In the genomic region with DNA sequence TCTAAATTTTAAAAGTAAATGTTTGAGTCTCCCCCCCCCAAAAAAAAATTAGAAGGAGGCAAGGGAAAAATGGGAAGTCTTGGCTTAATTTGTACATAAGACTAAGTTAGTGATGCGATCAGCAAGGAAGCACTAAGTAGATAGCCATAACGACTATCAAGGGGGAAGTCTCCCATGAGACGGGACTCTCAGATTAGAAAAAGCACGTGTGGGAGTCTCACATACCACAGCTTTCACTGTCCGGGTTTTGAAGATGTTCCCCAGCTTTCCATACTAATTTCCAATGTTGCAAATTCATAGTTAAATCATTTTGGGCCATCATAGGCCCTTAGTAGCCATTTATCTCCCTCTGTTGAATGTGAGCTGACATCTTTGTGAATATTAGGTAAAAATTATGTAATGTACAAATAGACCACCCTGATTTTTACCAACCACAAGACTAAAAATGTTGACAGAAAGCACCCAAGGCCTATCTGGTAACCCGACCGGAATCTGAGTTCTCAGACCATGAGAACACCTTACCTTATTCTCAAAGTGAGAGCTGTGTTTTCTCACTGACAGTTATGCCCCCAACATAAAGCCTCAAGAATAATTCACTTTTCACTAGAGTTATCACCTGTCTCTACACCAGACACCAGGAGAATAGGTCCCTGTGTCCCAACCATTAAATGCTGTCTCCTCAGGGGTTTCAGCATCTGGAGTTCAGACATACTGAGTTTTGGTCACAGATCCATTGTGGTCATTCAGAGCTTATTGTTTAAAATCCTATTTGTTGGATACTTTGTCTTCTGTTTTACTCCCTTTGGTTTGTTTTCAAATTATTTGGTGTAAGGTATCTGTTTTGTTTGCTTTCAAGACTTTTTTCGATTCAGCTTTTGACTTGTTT, we compare ENCODE assay signal across 21 mouse cellular contexts. TPM values are rescaled to one million over a fixed set of nuclear protein-coding genes. Genes with fewer than 3 reads are reported as not detected.
DNase-seq lines count a peak whose midpoint lies in the region; ATAC-seq and TF ChIP-seq lines count a peak whose summit lies in the region.
"Had no signal": no experiment of that assay in that cellular context is flagged by ENCODE, and none has a peak within 500 bp of the region (broad histone marks: within the 10 kb centered on the region; RNA-seq: fewer than 3 reads in every experiment).

No protein-coding gene starts in this region.

- no peak for TF ChIP-seq RAD21 in MEL (IDR thresholded peaks at IDR 0.05; ENCODE audit: low read depth, low read length)

- H3K9ac ChIP-seq in MEL (ENCODE audit: control insufficient read depth, low read depth, low read length, poor library complexity, severe bottlenecking), result no peak overlapping the region
- H3K9ac ChIP-seq in forebrain, embryonic 13.5 days, result no peak overlapping the region
- H3K9ac ChIP-seq: embryonic facial prominence, embryonic 12.5 days had no signal

- H3K4me1 ChIP-seq in MEL (ENCODE audit: control insufficient read depth in 1 of 2, insufficient read depth in 2 of 2, low read length in 2 of 2), result peaks cover 0 to 3% of the 10 kb centered on the region in 2 experiments; a peak in 2 of 4 replicates
- no peaks in the 10 kb centered on the region for H3K4me1 ChIP-seq in forebrain, embryonic 13.5 days
- H3K4me1 ChIP-seq: embryonic facial prominence, embryonic 10.5 days; embryonic facial prominence, embryonic 12.5 days had no signal

- H3K4me2 ChIP-seq in forebrain, embryonic 13.5 days, result no peak overlapping the region
- H3K4me2 ChIP-seq: embryonic facial prominence, embryonic 12.5 days had no signal

- H3K27ac ChIP-seq in MEL (ENCODE audit: control insufficient read depth, low read depth, low read length) (no peak overlapping the region), macrophage (peak overlapping the region; percentile 72)
- H3K27ac ChIP-seq in forebrain, embryonic 13.5 days, result no peak overlapping the region
- H3K27ac ChIP-seq: embryonic facial prominence, embryonic 10.5 days; embryonic facial prominence, embryonic 12.5 days had no signal

- H3K79me2 ChIP-seq in MEL (ENCODE audit: control insufficient read depth, insufficient read depth, low read length, poor library complexity), result no peaks in the 10 kb centered on the region
- H3K79me2 ChIP-seq in macrophage (ENCODE audit: inconsistent target), result no peaks in the 10 kb centered on the region

- no peak for TF ChIP-seq CTCF in MEL (IDR thresholded peaks at IDR 0.05 in 2 of 3, conservative IDR thresholded peaks at IDR 0.05 in 1 of 3; ENCODE audit: control insufficient read depth in 1 of 3, insufficient read depth in 1 of 3, low read depth in 2 of 3, low read length in 3 of 3, poor library complexity in 1 of 3, severe bottlenecking in 1 of 3)

- peak; percentile 6 to 24 for DNase-seq in B cell, adult 2 months
- DNase-seq in MEL (ENCODE audit: low read depth, low spot score), result peak; percentile 21
- DNase-seq in splenic B cell, adult 2 months (ENCODE audit: low read depth, low spot score), result peak; percentile 23
- DNase-seq in left cerebral cortex, postnatal 10 days (ENCODE audit: extremely low spot score in 1 of 2, low spot score in 2 of 2), result no peak
- no peak for DNase-seq in right cerebral cortex, postnatal 36 days (ENCODE audit: low spot score in 2 of 2)
- DNase-seq: adrenal gland, adult 2 months; adrenal gland, postnatal 10 days; adrenal gland, postnatal 25 days; cerebellum, adult 11 months; cerebellum, adult 18-20 months; cerebellum, adult 8-10 months; cerebellum, adult 9-11 months; cerebellum, postnatal 14 days; cerebellum, postnatal 36 days had no signal

- ATAC-seq in cerebellum, adult (ENCODE audit: insufficient number of reproducible peaks, low FRiP score, low TSS enrichment), result no peak
- ATAC-seq in forebrain, embryonic 13.5 days, result no peak
- ATAC-seq: forebrain, embryonic 14.5 days; forebrain, embryonic 16.5 days had no signal

- WGBS in macrophage (ENCODE audit: missing documents), result 58% methylated on average over 8 of the region's 8 CpGs
- WGBS in forebrain, embryonic 13.5 days, result 82% methylated on average over 8 of the region's 8 CpGs

- no peaks in the 10 kb centered on the region; a peak in 2 of 4 replicates for H3K27me3 ChIP-seq in MEL (ENCODE audit: control insufficient read depth in 1 of 2, insufficient read depth in 2 of 2, low read length in 2 of 2)
- peaks cover 1% of the 10 kb centered on the region; the same call in 1 of the 2 replicates for H3K27me3 ChIP-seq in splenic B cell, adult 2 months (ENCODE audit: control insufficient read depth, insufficient read depth, low read length, poor library complexity, severe bottlenecking)
- H3K27me3 ChIP-seq in forebrain, embryonic 13.5 days, result no peaks in the 10 kb centered on the region
- H3K27me3 ChIP-seq: embryonic facial prominence, embryonic 12.5 days had no signal

- H3K36me3 ChIP-seq in MEL (ENCODE audit: control insufficient read depth in 1 of 2, insufficient read depth in 2 of 2, low read length in 2 of 2), result peaks cover 0 to 15% of the 10 kb centered on the region in 2 experiments; a peak in 2 of 4 replicates
- no peaks in the 10 kb centered on the region for H3K36me3 ChIP-seq in macrophage (ENCODE audit: inconsistent target)
- no peaks in the 10 kb centered on the region for H3K36me3 ChIP-seq in splenic B cell, adult 2 months (ENCODE audit: control insufficient read depth, insufficient read depth, low read length, poor library complexity, severe bottlenecking)
- H3K36me3 ChIP-seq in forebrain, embryonic 13.5 days (ENCODE audit: poor library complexity, severe bottlenecking), result no peaks in the 10 kb centered on the region
- H3K36me3 ChIP-seq: embryonic facial prominence, embryonic 12.5 days had no signal

- TF ChIP-seq POLR2A in MEL (IDR thresholded peaks at IDR 0.05; ENCODE audit: control insufficient read depth in 1 of 2, insufficient read depth in 1 of 2, low read depth in 1 of 2, low read length in 2 of 2, poor library complexity in 1 of 2), result peak in 1 of 2 experiments; percentile 43; a peak in 1 of 4 replicates

- H3K9me3 ChIP-seq in MEL (replicated peaks; ENCODE audit: insufficient read depth, low read length), result no peaks in the 10 kb centered on the region
- H3K9me3 ChIP-seq in forebrain, embryonic 13.5 days (replicated peaks), result 0 out of 2 replicates have a peak, but pooled peaks cover 3% of the 10 kb centered on the region
- H3K9me3 ChIP-seq: embryonic facial prominence, embryonic 10.5 days; embryonic facial prominence, embryonic 12.5 days had no signal

- H3K4me3 ChIP-seq in MEL (ENCODE audit: control insufficient read depth in 1 of 2, insufficient read depth in 1 of 2, low read depth in 2 of 2, low read length in 2 of 2) (no peak overlapping the region), macrophage (ENCODE audit: inconsistent target) (peak overlapping the region; percentile 3; the same call in 1 of the 2 replicates)
- no peak overlapping the region for H3K4me3 ChIP-seq in forebrain, embryonic 13.5 days
- H3K4me3 ChIP-seq: embryonic facial prominence, embryonic 10.5 days; embryonic facial prominence, embryonic 12.5 days had no signal

- no peak for TF ChIP-seq EP300 in MEL (IDR thresholded peaks at IDR 0.05; ENCODE audit: low read depth in 1 of 2, low read length in 2 of 2)

- intact Hi-C loops in left cerebral cortex, postnatal 10 days (cut with DNase I), result no loop called here

TF ChIP-seq in MEL, 35 proteins besides CTCF, POLR2A, EP300 and RAD21 (continues in another document):
- TF ChIP-seq MXI1 (IDR thresholded peaks at IDR 0.05; ENCODE audit: low read depth, low read length) (no peak), ZNF384 (IDR thresholded peaks at IDR 0.05; ENCODE audit: low read depth, low read length) (no peak), POLR2AphosphoS2 (IDR thresholded peaks at IDR 0.05; ENCODE audit: low read length) (no peak; the same call in 1 of the 2 replicates), MAX (IDR thresholded peaks at IDR 0.05; ENCODE audit: low read length) (peak; percentile 46; the same call in 1 of the 2 replicates), ZMIZ1 (IDR thresholded peaks at IDR 0.05; ENCODE audit: low read depth, low read length) (peak; percentile 93), JUND (IDR thresholded peaks at IDR 0.05; ENCODE audit: low read depth, low read length) (no peak), TBP (IDR thresholded peaks at IDR 0.05; ENCODE audit: low read depth, low read length) (peak; percentile 77), UBTF (IDR thresholded peaks at IDR 0.05; ENCODE audit: borderline replicate concordance, insufficient read depth, low read depth, low read length) (no peak), GABPA (IDR thresholded peaks at IDR 0.05; ENCODE audit: low read depth, low read length) (no peak), MYC (IDR thresholded peaks at IDR 0.05; ENCODE audit: low read depth, low read length) (0 out of 2 replicates have a peak, but pooled peaks have one; percentile 29), RCOR1 (IDR thresholded peaks at IDR 0.05; ENCODE audit: low read depth, low read length) (no peak), ETS1 (IDR thresholded peaks at IDR 0.05; ENCODE audit: low read depth, low read length) (peak; percentile 42; the same call in 1 of the 2 replicates), TAL1 (IDR thresholded peaks at IDR 0.05; ENCODE audit: low read length) (no peak), MAZ (IDR thresholded peaks at IDR 0.05; ENCODE audit: low read depth, low read length) (no peak)

RNA-seq across cellular contexts. Expression of a gene that starts 16.1 kb away (rescaled TPM):
- total RNA-seq in MEL (2012; rRNA removed), result 14.8 and 19.7 TPM in 2 replicates
- 1 to 10 TPM in 1 of 2 experiments, not detected in 1; 9.4 TPM for polyA plus RNA-seq in MEL (2012; ENCODE audit: insufficient read depth in 1 of 2, insufficient read length in 2 of 2, low read depth in 1 of 2, low replicate concordance in 2 of 2, missing spikeins in 1 of 2)
- total RNA-seq in macrophage (2018; cell fraction: chromatin; rRNA removed), result 10 to 100 TPM in 17 of 26 experiments, 1 to 10 TPM in 9; 5.3 to 38.7 (median 11.8) TPM
- 10 to 100 TPM in 23 of 26 experiments, 1 to 10 TPM in 3; 6.4 to 16.7 (median 14.1) TPM for total RNA-seq in macrophage (2018; cell fraction: cytosol; rRNA removed)
- total RNA-seq in macrophage (2018; cell fraction: nucleus; rRNA removed), result 10 to 100 TPM in 16 of 26 experiments, 1 to 10 TPM in 10; 5.4 to 35.8 (median 11.0) TPM
- polyA plus RNA-seq in macrophage (2018), result 11.1 to 26.5 TPM (median 20.0 TPM) in 3 replicates
- 10 to 100 TPM; 30.6 to 32.5 TPM for total RNA-seq in left cerebral cortex, postnatal 10 days (2021)
- 118 and 119 TPM in 2 replicates for polyA plus RNA-seq in forebrain, embryonic 13.5 days (2015; fragmentation: Nextera tagmentation; extraction: Ambion mirVana)

RNA-seq across cellular contexts. Expression of a gene that starts 33.1 kb away (rescaled TPM):
- 12.9 and 13.1 TPM in 2 replicates for total RNA-seq in MEL (2012; rRNA removed)
- 10 to 100 TPM in 1 of 2 experiments, not detected in 1; 30.7 TPM for polyA plus RNA-seq in MEL (2012; ENCODE audit: insufficient read depth in 1 of 2, insufficient read length in 2 of 2, low read depth in 1 of 2, low replicate concordance in 2 of 2, missing spikeins in 1 of 2)
- total RNA-seq in macrophage (2018; cell fraction: chromatin; rRNA removed), result 10 to 100 TPM in 25 of 26 experiments, 1 to 10 TPM in 1; 7.9 to 33.8 (median 17.9) TPM
- total RNA-seq in macrophage (2018; cell fraction: cytosol; rRNA removed), result 10 to 100 TPM; 40.1 to 64.5 (median 50.7) TPM
- total RNA-seq in macrophage (2018; cell fraction: nucleus; rRNA removed), result 10 to 100 TPM; 13.9 to 44.4 (median 28.6) TPM
- polyA plus RNA-seq in macrophage (2018), result 36.3 to 69.1 TPM (median 40.8 TPM) in 3 replicates
- total RNA-seq in left cerebral cortex, postnatal 10 days (2021), result 100 to 1,000 TPM; 111 to 126 TPM
- polyA plus RNA-seq in forebrain, embryonic 13.5 days (2015; fragmentation: Nextera tagmentation; extraction: Ambion mirVana), result 177 and 187 TPM in 2 replicates

Comparison
In these comparisons a context has a peak if more than half of its experiments do, and no peak if none do; other contexts are left out.
1. DNase-seq: peak in B cell, adult 2 months (2 of 2), MEL (single experiment) and splenic B cell, adult 2 months (single experiment); none in left cerebral cortex, postnatal 10 days (0 of 2) and right cerebral cortex, postnatal 36 days (0 of 2).